Mouse (Mus musculus): ENCODE measurements at regions not wholly inside any gene's neighbourhood (a gene's known extent, or its start where the extent isn't known, plus 50 kb on each side); places are given as distances from the start of the nearest gene placed in this dataset.

DNA sequence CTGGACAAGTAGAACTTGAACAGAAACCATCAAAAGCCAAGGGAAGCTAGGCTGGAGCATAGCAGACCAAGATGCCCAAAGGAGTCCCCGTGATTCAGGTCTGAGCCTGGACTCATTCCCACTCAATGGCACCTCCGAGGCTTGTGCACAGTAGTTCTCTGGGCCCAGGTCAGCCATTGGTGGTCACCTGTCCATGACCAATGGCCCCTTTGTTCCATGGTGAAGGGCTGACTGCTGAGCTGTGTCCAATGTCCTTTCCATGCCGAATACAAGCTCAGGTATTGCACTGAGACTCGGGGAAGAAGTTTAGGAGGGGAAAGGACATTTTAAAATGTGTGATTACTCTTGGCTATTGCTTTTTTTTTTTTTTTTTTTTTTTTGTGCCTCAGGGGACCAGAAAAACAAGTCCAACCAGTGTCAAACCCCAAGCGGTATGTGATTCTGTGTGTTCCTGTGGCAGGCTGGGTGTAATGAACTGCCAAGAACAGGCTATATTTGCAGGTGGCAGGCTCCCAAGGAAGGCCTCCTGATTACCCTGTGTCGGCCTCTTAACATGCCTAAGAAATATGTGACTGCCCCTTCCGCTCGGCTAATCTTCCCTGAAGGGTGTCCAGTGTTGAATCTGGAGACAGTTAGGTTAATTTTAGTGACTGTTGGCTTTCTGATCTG, 69.4 kb downstream of the Enc1 start:
- no peak for TF ChIP-seq MYOD1 (IDR thresholded peaks at IDR 0.05; ENCODE audit: control insufficient read depth, insufficient read length, low read depth)
- TF ChIP-seq CTCF (IDR thresholded peaks at IDR 0.05; ENCODE audit: control insufficient read depth, insufficient read depth, insufficient read length), result no peak
- no peak for TF ChIP-seq MAX (IDR thresholded peaks at IDR 0.05)
- no peak for TF ChIP-seq FOSL1 (IDR thresholded peaks at IDR 0.05; ENCODE audit: insufficient read depth, low read length, poor library complexity, severe bottlenecking)
- TF ChIP-seq CEBPB (IDR thresholded peaks at IDR 0.05; ENCODE audit: low read depth), result no peak
- TF ChIP-seq USF1 (IDR thresholded peaks at IDR 0.05; ENCODE audit: low read depth), result no peak

All from C2C12 (cell line).